Mouse (Mus musculus): ENCODE results near the gene Amigo1. TPM values are rescaled to one million over a fixed set of nuclear protein-coding genes. Genes with fewer than 3 reads are reported as not detected.

Amigo1 gene
- total RNA-seq, 2 experiments from 2014 or later = 55.3 to 57.7 TPM

DNA sequence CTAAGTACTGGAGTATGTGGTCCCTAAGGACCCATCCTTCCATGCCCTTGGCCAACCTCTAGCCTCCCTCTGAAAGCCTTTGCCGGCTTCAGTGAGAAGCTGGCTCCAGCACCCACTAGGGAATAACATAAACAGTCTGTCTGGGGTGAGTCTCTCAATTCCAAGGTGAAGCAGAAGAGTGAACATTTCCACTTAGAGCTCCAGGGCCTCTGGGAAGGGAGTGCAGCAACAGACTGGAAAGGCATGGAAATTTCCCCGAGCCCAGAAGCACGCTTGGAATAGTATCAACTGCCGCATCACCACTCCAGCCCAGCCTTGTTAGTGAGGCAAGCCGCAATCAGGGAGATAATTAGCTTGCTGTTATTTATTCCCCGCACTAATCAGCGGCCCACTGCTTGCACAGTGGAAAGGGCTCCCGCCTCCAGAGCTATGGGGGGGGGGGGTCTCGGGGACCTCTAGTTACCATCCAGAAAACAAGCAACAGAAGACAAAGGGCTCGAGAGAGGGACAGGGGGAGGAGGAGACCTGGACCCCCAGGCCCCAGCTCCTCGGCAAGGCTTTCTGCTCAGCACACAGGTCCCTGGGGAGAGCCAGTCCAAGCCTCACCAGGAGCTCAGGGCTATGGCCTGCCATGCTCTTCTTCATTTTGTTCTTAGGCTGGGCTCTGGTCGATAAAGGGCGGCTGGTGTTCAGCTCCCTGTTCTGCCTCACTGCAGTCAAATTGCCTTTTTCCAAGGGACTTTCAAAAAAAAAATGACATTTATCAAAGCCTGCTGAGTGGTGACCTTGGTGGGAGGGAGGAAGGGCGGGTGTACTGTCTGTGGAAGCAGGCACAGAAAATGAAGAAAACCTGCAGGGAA lies 11.2 kb upstream of the Amigo1 start:
- intact Hi-C loops (cut with DNase I) = no loop called here
- peak; percentile 71 to 72 for DNase-seq (ENCODE audit: low spot score in 2 of 2)

- DNase-seq (ENCODE audit: low spot score in 2 of 2) = no peak
- intact Hi-C loops (cut with DNase I) = no loop called here
Measured at GRCm38 (mm10) chr3:108178756-108179715, 7.1 kb upstream of the Amigo1 start.

DNA sequence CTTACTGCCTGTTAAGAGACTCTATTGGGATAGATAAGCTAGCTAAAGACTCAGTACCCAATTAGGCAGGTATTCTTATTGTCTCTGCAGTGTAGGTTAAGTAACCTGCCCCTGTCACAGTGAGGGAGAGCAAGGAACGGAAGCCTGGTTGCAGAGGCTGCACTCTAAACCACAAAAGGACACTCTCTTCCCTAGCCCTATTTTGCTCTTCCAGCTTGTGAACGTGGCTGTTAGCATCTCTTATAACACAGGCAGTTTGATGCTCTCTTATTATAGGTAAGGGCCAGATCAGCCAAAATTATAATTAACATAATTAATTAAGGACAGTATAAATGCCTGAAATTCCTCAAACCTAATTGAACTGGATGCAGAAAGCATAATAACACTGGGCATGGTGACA lies 5.6 kb upstream of the Amigo1 start:
- no peak for DNase-seq (ENCODE audit: low spot score in 2 of 2)
- intact Hi-C loops (cut with DNase I) = no loop called here

- intact Hi-C loops (cut with DNase I) = no loop called here
- DNase-seq (ENCODE audit: low spot score in 2 of 2) = no peak
Measured at GRCm38 (mm10) chr3:108184742-108185141, 1.4 kb upstream of the Amigo1 start.

GRCm38 (mm10) chr3:108185460-108186097 lies 556 bp upstream of the Amigo1 start:
- no peak for DNase-seq (ENCODE audit: low spot score in 2 of 2)
- intact Hi-C loops (cut with DNase I) = loop anchor here (2.0 kb wide), 1 partner anchor 25 kb away; the partner anchor contains the start of gene Atxn7l2

DNA sequence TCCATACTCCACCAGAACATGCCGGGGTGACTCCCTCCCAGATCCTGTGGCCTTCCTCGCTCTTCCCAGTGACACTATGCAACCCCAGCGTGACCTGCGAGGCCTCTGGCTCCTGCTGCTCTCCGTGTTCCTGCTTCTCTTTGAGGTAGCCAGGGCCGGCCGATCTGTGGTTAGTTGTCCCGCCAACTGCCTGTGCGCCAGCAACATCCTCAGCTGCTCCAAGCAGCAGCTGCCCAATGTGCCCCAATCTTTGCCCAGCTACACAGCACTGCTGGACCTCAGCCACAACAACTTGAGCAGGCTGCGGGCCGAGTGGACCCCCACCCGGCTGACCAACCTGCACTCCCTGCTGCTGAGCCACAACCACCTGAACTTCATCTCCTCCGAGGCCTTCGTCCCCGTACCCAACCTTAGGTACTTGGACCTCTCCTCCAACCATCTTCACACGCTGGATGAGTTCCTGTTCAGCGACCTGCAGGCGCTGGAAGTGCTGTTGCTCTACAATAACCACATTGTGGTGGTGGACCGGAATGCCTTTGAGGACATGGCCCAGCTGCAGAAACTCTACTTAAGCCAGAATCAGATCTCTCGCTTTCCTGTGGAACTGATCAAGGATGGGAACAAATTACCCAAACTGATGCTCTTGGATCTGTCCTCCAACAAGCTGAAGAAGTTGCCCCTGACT lies 1.1 kb downstream of the Amigo1 start:
- intact Hi-C loops (cut with DNase I) = loop anchor here (2.0 kb wide), 1 partner anchor 24 kb away; the partner anchor contains the start of gene Atxn7l2
- DNase-seq (ENCODE audit: low spot score in 2 of 2) = no peak

DNA sequence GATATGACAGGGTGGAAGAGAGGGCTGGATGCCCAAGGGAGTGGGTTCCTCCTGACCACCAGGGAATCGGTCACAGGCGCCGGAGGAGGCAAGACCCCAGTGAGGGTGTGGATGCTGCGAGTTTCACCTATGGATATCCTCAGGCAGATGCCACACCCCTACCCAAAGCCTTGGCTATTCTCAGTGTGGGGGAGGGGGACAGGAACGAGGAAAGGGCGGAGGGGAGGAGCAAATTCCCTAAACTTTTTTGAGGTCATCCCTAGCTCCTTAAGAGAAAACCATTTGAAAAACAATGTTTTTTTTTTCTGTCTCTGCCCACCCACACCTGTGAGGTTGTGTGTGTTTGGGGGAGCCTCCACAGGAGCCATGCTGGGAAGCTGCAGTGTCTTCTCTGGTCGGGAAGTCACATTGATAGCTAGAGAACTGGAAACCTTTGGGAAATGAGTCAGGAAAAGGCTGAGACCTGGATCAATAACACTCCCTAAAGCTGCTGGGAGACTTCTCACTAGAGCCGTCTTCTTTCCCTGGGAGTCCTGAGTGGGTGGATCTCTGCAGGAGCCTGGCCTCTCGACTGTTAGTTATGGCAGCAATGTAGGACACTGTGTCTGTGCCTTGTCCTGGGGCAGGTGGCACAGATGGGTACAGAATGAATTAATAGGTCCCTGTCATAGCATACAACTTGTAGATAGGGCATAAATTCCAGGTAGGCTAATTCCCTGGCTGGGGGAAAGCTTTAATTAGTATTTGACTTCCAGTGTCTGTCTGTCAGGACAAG lies 2.8 kb downstream of the Amigo1 start:
- DNase-seq (ENCODE audit: low spot score in 2 of 2) = no peak
- intact Hi-C loops (cut with DNase I) = no loop called here

DNA sequence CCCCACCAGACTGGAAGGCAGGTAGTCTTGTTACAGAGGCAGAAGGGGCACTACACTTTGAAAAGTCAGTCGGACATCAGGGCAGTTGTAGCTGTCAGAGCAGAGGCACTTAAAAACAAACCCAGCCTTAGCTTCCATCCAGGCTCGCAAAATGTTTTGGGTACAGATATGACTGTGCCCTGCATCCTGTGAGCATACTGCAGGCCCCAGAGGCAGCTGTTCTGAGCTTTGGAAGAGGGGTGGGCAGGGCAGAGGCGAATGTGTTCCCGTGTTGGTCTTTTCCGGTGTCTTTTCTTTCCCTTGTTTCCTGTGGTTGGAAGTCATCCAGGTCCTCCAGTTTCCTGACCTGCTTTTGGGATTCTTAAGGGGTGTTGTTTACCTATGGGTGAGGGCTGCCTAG lies 3.8 kb downstream of the Amigo1 start:
- intact Hi-C loops (cut with DNase I) = no loop called here
- DNase-seq (ENCODE audit: low spot score in 2 of 2) = no peak

DNA sequence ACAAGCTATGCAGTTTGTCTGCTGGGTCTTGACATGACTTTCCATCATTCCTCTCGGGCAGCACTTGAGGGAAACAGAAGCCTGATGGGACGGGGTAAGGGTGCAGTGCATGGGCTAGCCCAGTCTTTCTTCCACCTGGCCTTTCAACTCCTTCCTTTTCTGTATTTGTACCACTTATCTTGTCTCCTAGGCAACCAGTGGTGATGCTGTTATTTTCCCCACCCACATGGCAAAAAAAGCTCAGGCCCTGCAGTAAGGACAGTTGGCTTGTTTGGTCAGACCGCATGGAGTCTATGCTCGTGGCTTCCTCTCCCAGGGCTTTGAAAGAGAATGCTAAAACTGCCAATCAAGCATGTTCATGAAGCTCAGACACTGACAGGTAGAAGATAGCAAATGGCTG lies 7.6 kb downstream of the Amigo1 start:
- intact Hi-C loops (cut with DNase I) = no loop called here
- DNase-seq (ENCODE audit: low spot score in 2 of 2) = peak in 1 of 2 experiments; percentile 4

- DNase-seq (ENCODE audit: low spot score in 2 of 2) = no peak
Measured at GRCm38 (mm10) chr3:108195287-108195686, 9.2 kb downstream of the Amigo1 start.

GRCm38 (mm10) chr3:108195941-108196590 lies 9.9 kb downstream of the Amigo1 start:
- peak in 1 of 2 experiments; percentile 55 for DNase-seq (ENCODE audit: low spot score in 2 of 2)

More at GRCm38 (mm10) chr3:108195287-108195686, 9.2 kb downstream of the Amigo1 start:
- intact Hi-C loops (cut with DNase I) = no loop called here

GRCm38 (mm10) chr3:108197066-108197497 lies 10.9 kb downstream of the Amigo1 start:
- intact Hi-C loops (cut with DNase I) = no loop called here
- peak; percentile 80 to 85 for DNase-seq (ENCODE audit: low spot score in 2 of 2)

More at GRCm38 (mm10) chr3:108195941-108196590, 9.9 kb downstream of the Amigo1 start:
- intact Hi-C loops (cut with DNase I) = no loop called here

- intact Hi-C loops (cut with DNase I) = no loop called here
- no peak for DNase-seq (ENCODE audit: low spot score in 2 of 2)
Measured at GRCm38 (mm10) chr3:108199231-108199630, 13.1 kb downstream of the Amigo1 start.

DNA sequence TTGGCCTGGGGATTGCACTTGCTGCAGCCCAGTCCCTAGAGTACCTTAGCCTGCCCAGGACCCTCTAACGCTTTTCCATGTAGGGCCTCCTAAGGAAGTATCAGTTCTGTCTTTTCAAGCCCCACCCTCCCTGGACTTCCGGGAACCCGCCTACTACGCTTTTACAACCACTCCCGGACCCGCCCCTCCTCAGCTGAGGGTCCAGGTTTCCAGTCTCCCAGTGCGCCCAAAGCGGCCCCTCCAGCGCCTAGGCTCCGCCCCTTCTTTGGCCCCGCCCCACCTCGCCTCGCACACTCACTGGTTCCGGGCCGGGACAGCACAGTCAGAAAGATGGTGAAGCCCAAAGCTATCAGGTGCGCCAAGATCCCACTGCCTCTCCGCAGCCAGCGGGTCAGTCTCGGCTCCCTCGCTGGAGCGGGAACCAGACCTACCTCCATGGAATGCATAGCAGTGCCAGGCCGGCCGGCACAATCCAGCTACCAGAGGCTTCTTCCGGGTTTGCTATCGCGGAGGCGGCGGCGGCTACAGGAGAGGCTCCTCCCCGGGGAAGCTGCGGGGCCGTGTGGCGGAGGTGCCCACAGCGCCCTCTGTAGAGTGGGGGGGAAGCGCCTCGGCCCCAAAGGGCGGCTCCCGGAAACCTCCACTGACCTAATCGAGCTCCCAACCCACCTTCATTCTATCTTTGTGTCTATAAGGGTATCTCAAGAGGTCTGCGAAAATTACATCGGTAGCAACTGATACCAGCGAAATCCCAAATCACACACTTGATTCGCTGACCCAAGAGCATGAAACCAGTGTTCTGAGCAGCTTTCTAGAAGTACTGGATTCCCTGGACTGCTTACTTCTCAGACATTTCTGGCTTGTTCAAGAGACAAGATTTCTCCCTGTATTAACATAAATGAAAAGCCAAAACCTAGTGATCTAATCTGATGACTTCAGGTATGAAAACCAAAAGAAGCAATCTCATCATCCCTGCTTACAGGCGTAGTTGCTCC lies 14.5 kb downstream of the Amigo1 start, which contains the start of gene Cyb561d1:
Cyb561d1 (minus strand) TSS at position 884 of the 995 bp plus-strand sequence.
- intact Hi-C loops (cut with DNase I) = no loop called here
- peak; percentile 85 to 86 for DNase-seq (ENCODE audit: low spot score in 2 of 2)

DNA sequence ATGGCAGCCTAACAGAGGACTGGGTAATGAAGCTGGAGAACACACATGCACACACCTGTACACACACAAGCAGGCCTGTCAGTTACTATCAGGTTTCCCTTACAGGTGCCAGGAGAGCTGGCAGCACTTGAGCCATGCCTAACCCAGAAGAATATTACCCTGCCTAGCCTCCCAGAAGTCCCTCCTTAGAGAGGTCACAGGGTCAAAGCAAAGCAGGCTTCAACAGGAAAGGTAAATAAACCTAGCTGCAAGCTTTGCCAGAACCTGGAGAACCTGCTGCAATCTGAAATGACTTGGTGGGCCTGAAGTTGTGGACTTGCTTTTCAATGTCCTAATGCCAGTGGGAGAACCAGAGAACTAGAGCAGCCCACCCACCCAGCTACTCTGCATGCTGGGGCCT lies 16.4 kb downstream of the Amigo1 start:
- intact Hi-C loops (cut with DNase I) = loop anchor here (2.0 kb wide), 1 partner anchor 38 kb away; no protein-coding TSS in a partner anchor
- no peak for DNase-seq (ENCODE audit: low spot score in 2 of 2)

DNA sequence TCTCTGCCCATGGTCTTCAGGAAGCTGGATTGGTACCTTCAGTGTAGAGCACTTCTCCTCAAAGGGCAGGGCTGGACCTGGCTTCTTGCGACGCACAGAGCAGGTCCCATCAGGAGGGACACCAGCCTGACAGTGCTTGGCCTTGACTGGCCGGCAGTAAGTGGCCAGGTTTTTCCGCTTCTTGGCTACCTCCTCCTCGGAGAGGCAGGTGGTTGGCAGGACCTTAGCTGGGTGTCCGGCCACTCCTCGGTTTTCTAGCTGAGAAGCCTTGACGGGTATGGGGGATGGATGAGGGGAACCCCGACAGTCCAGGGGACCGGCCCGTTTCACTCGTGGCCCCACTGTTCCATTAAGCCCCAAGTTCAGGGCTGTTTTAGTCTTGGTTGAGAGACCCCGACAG lies 17.1 kb downstream of the Amigo1 start:
- DNase-seq (ENCODE audit: low spot score in 2 of 2) = no peak
- intact Hi-C loops (cut with DNase I) = loop anchor here (2.0 kb wide), 1 partner anchor 38 kb away; no protein-coding TSS in a partner anchor

Data from left cerebral cortex, postnatal 14 days (tissue).